Mouse (Mus musculus): ENCODE measurements at regions not wholly inside any gene's neighbourhood (a gene's known extent, or its start where the extent isn't known, plus 50 kb on each side); places are given as distances from the start of the nearest gene placed in this dataset.
"Not testable (repeated sequence)": the region's sequence is repeated elsewhere in the genome, so short reads cannot be mapped to it uniquely, and the experiment has no call there.

DNA sequence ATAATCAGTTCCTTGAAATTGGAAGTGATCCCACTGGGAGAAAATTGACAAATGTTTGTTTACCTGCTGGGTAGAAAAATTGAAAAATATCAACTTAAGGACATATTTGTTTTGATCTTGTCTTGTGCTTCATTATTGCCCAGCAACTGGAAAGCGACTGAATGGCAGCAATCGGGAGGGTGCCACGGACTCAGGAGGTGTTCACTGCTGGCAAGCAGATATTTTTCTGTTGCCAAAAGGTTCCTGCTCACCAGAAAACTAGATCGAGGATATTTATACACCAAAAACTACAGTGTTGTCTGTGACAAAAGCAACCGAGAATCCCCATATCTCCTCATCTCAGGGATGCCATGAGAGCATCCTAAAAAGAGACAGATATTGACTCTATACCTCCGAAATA, 71.4 kb downstream of the Gm21833 start:
- intact Hi-C loops (cut with DNase I): no loop called here
- peak; percentile 1 for DNase-seq

DNA sequence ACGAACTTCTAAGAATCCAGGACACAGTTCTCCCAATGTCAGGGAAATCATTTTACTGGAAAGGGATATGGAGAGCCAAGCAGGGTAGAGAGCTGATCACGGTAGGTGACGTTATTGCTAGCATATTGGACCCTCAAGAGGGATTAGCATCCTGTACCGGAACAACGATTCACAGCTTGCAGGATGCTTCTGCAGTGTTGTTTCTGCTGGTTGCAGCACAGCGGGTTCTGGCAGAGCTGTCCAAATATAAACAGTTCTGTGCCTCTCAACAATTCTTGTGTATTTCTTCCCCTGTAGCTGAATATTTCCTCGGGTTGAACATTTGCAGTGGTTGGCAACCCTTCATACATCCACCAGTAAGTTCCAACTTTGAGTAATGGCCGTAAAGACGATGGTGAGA, 92.4 kb downstream of the Gm21833 start:
- intact Hi-C loops (cut with DNase I): no loop called here
- DNase-seq: peak; percentile 2

DNA sequence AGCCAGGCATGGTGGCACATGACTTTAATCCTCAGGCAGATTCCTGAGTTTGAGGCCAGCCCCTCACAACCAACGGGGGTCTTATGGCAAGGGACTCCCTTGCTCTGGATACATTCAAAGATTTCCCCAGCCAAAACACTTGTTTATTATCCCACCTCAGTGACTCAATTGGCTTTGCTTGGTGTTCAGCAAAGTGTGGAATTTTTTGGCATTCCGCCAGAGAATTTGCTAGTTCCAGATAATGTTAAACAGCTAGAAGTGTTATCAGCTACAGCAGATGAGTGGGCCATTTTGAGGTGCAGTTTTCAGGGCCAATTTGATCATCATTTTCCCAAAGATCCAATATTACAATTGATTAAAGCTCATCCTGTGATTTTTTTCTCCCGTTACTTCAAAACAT, 130.8 kb downstream of the Gm21833 start:
- intact Hi-C loops (cut with DNase I); DNase-seq: not testable (repeated sequence)

DNA sequence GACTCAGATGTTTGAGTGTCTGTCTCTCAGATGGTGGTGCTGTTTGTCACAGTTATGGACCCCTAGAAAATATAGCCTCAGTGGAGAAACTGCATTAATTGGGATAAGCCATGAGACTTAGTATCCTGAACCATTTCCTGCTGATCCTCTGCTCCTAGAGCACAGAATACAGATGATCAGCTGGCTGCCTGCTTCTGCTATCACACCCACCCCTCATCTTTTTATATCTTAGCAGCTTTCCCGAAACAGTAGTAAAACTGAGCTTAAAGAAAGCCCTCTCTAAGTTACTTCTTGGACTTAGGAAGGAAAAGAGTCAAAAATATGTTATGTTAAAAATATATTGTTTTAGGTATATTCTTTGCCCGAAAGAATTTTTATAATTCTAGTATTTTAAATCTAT, 163.5 kb downstream of the Gm21833 start:
- intact Hi-C loops (cut with DNase I): no loop called here

DNA sequence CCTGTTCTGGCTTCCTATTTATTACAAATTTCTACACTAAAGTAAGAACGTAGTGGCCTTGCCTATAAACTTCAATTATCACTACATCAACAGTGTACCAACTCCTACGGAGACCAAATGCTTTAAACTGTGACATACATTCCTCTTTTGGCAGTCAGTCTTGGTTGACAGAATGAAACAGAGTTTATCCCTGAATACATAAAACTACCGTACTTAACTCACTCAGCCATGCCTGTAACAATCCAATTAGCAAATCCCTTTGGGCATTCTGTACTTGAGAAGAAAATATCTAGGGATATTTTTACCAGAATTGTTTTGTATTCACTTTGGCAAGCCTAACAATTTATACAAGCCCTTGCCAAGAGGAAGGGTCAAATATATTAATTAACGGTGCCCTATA, 169.7 kb downstream of the Gm21833 start:
- no peak for DNase-seq
- intact Hi-C loops (cut with DNase I): no loop called here

More for the DNA sequence above, 163.5 kb downstream of the Gm21833 start:
- no peak for DNase-seq

DNA sequence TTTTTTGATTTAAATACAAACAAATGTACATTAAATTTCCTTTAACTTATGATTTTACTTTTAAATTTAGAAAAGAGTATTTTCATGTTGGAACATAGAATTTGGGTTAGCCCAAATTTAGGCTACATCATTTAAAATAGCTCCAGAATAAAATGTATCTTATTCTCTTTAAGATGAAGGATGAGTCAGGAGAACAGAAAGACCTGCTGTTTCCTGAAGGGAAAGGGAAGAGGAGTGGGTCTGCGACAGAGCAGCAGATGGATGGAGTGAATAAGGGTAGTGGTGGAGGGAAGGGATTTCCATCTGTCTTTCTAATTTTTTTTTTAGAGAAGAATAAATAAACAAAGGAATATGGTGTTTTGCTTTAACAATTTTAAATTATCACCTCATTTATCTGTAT, 193.1 kb downstream of the Gm21833 start:
- intact Hi-C loops (cut with DNase I): no loop called here

DNA sequence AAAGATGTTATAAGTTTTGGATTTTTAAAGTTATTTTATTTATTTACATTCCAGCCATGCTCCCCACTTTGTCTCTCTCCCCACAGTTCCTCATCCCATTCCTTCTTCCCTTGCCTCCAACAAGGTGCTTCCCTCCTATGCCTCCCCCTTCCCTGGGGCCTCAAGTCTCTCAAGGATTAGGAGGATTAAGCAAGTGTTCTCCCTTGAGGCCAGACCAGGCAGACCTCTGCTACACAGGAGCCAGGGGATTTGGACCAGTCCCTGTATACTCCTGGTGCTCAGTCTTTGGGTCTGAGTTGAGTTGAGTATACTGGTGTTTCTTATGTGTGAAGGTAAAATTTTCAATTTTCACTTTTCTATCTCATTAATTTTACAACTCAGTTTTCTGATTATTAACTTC, 235.2 kb downstream of the Gm21833 start:
- intact Hi-C loops (cut with DNase I): no loop called here
- no peak for DNase-seq

More for the DNA sequence above, 193.1 kb downstream of the Gm21833 start:
- no peak for DNase-seq

DNA sequence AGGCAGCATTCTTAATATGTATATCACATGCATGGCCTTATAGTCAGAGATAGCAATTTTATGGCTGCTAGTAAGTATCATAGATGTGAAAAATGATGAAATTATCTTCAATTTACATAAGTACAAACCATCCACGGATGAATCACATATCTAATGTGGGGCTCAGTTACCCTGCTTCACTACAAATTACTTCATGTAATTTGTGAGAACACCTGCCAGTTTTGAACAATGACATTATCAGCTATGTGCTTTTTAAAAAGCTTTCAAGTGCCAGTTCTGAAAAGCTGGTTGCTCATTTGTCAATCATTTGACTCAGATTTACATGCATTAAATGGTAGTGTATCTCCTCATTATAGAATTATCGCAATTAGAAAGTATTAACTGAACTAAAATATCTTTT, 243.3 kb downstream of the Gm21833 start:
- DNase-seq: no peak
- intact Hi-C loops (cut with DNase I): no loop called here

DNA sequence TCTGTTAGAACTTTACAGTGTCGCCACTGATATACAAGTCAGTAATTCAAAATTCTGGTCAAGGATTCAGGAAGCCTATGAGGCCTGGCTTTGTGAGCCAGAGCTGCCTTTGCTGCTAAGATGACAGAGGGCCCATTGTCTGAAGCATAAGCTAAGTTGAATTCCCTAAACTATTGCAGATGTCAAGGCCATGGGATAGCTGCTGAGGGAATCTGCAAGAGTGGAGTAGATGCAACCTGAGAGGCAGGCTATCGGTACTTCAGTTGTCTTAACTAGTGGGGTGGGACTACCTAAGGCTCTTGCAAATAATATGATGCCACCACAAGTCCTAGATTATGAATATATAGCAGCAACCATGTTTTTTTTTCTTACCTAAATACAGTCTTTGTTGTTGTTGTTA, 263.9 kb downstream of the Gm21833 start:
- intact Hi-C loops (cut with DNase I): no loop called here
- DNase-seq: no peak

DNA sequence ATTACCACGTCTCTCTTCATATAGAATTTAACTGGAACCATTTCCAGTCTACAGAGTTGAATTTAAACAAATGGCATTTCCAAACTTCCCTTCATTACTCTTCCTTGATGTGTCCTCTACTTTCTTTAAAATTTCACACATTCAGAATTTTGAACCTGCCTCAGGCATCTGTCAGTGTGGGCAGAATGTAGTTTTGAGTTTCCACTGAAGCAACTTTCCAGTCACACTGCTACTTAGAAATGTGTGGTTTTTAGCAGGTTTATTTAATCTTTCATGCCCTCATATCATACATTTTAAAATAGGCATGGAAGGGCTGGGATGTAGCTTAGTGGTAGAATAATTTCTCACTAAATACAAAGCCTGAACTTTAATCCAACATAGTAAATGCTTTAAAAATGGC, 282.9 kb downstream of the Gm21833 start:
- intact Hi-C loops (cut with DNase I): no loop called here
- no peak for DNase-seq

DNA sequence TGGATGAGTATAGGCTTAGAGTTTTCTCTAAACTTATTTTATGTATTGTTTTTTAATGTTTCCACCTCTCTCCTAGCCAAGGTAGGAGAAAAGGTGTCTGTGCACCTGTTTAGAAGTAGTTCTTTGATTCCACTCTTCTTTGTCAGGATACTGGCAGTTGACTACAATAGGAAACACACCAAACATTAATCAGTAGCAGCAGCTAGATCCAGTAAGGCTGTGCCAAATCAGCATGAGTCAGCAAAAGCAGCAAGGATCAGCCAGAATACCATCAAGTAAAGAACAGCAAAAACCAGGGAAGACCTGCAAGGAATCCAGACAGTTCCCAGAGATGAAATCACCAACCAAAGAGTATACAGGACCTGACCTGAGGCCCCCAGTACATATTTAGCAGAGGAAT, 303.7 kb downstream of the Gm21833 start:
- intact Hi-C loops (cut with DNase I): no loop called here
- no peak for DNase-seq

DNA sequence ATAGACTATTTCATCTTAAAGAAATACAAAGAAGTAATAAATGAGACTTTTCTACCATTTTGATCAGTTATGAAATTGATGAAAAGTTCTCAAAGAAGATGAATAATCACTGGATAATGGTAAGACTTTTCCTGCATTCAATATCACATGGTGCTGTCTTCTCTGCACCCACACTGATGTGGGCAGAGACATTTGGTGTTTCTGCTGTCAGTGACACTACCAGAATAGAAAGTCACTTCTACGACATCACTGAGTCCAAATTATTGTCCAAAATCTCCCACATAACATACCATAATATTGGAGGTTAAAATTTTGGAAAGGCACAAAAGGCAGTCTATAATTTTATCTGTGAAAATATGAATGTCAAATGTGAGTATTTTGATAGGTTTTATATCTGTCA, 344.8 kb downstream of the Gm21833 start:
- no peak for DNase-seq
- intact Hi-C loops (cut with DNase I): no loop called here

DNA sequence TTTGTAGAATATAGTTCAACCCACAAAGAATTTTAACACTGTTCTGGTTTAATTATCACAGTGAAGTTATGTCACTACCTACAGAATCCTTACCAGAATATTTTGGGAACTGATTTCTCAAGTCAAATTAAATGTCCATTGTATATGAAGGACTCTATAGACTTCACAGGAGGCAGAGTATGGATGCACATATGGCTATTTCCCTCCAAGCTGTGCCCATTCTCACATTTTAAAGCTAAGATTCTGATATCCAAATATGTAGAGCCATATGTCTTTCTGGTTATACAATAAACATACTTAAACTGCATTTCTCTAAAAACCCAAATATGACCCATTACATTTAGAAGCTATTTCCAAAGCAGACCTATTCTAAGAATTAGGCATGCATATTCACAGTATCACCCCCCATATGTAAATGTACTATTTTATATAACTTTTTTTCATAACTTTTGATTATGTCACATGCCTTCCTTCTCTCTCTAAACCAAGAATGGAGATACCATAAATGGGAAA, 365.3 kb downstream of the Gm21833 start:
- DNase-seq: no peak
- intact Hi-C loops (cut with DNase I): no loop called here

DNA sequence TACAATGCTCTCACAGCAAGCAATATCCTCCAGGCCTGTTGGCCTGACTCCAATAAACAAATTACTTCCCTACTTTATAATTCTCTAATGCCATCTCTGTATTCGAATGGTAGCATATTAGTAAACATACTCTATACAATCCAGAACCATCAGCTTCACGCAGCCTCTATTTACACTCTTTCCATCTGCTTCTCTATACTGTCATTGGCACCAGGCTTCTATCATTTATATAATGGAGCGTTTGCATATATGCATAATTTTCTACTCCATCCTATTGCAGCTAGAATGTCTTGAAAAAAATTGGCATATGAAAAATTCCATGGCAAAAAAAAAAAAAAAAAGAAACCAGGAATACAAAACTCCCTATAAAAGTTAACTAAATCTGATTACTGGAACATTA, 369.6 kb downstream of the Gm21833 start:
- intact Hi-C loops (cut with DNase I): no loop called here
- DNase-seq: no peak

Data from left cerebral cortex, postnatal 4 days (tissue).